Mouse (Mus musculus) CD4-positive, CD25-positive, alpha-beta regulatory T cell (primary cell): Measurements from ENCODE around the gene Acy3. TPM values are rescaled to one million over a fixed set of nuclear protein-coding genes. Genes with fewer than 3 reads are reported as not detected.

Experiments
- polyA plus RNA-seq: library from polyadenylated mRNA; unstranded; fragments of 100-300 nt; shearing (Covaris generic); gene quantifications from one replicate; pipeline ENCODE4 v1.2.1, GENCODE M21; 2017

Gene Acy3
- polyA plus RNA-seq = 0.60 TPM

DNA sequence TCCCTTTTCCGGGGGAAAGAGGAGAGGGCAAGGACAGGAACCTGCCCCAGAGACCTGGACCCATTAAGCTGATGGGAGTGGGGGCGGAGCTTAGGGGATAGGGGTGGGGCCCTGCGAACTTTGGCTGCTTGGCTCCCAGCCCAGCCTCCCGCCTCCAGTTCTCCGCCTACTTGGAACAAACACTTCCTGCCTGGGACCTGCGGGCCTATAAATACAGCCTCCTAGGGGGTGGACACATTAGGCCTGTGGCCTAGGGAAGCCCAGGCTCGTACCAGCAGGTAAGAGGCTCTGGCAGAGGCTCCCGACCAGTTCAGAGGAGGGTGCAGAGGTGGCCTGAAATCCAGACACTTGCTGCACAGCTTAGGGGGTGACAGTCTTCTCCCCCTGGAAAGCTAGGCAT lies at the start of gene Acy3:
Gene Acy3 (plus strand): TSS at position 237 of the 400 bp plus-strand sequence.

DNA sequence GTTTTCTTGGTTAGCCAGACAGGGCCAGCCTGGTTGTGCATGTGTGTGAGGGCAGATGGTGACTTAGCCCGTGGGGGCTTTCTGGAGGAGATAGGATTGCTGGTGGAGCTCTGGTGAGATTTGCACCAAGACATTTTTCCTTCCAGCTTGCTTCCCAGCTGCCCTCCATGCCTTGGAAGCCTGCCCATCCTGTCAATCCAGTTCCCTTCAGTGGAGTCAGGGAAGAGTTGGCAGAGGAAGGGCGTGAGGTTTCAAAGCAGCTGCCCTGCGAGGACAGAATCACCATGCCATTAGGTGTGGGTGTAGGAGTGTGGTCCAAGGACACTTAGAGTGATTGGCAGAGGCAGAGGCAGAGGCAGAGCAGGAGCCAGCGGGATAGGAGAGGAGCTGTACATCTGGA lies 27.9 kb upstream of the Acy3 start, which contains the start of gene Aldh3b3:
Gene Aldh3b3 (plus strand): TSS at position 176 of the 400 bp plus-strand sequence.

DNA sequence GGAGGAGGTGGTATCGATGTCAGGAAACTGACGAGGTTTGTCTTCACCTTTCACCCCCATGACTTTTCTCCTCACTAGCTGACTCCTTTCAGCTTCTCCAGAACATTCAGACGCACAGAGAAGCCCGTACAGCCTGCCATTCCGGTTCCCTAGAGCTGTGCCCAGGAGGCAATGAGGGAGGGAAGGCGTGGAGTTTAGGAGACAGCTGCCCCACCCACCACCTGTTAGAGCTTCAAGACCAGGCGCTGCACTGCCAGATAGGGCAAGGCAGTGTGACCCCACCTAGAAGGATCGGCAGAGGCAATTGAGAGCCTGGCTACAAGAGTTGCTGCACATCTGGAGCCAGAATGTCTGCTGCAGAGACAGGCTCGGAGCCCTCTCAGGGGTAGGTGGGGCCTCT lies 14.1 kb upstream of the Acy3 start, which contains the start of gene Aldh3b2:
Gene Aldh3b2 (plus strand): TSS at position 100 of the 400 bp plus-strand sequence.

DNA sequence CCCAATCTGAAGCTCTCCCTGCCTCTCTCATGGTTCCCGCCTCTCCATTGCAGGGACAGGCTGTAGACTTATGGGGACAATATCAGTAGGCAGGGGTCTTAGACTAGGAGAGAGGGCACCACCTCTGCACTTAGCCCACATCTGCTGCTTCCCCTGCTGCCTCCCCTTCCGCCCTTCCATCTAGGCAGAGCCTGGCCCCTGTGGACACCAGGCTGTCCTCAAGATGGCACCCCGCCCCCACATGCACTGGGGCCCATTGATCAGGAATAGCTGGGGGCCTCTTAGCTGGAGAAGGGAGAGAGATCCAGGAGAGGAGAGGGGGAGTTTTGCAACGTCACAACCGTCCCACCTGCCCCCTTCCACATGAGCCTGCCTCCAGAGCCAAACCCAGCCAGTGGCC lies 6.0 kb downstream of the Acy3 start, which contains the start of gene Tbx10:
Gene Tbx10 (plus strand): TSS at position 337 of the 400 bp plus-strand sequence.

DNA sequence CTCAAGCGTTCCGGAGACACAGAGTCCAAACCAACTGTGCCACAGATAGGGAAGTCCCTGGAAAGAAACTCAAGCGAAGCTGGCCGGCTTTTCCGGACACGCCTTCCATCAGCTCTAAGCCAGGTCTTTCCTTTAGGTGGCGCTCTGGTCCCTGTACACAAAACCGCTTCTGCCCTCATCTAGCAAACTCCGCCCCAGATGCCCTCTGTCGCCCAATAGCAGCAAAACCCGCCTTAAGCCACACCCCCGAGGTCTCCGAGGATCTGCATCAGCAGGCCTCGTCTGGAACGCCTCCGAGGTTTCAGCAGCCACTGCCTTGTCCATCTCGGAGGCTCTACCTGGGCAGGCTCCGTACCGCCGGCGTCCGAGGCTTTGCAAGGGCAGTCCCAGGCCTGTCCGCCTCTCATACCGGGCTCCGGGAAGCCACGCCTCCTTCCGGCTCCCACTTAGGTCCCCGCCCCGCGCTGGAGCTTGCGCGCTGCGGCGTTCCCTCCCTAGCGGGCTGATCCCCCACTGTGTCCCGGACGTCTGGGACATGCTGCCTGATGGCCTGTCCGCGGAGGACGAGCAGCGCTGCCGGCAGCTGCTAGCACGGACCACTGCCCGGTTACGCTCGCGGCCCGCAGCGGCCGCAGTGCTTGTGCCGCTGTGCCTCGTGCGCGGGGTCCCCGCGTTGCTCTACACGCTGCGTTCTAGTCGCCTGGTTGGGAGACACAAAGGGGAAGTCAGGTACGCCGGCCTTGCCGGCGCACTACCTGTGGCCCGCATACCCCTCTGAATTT lies 13.9 kb downstream of the Acy3 start, which contains the start of the genes Nudt8 and Gm49405:
Gene Nudt8 (plus strand): TSS at position 462 of the 782 bp plus-strand sequence.
Gene Gm49405 (plus strand): TSS at position 508 of the 782 bp plus-strand sequence.

DNA sequence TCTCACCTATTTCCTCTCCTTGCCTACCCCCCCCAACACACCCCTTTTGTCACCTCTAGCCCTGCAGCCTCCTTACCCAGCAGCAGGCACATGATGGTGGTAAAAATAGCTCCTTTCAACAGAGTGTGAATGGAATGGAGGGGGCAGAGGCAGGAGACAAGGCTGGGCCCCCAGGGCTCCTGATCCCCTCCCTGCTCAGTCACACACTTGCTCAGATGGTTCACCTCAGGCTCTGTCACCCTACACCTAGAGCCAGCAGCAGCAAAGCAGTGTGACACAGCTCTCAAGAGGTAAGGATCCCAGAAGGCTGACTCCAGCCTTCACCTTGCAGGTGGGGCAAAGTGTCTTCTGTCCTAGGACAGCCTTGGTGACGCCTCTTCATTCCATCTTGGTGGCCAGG lies 16.7 kb downstream of the Acy3 start, which contains the start of gene Doc2g:
Gene Doc2g (plus strand): TSS at position 202 of the 400 bp plus-strand sequence.

DNA sequence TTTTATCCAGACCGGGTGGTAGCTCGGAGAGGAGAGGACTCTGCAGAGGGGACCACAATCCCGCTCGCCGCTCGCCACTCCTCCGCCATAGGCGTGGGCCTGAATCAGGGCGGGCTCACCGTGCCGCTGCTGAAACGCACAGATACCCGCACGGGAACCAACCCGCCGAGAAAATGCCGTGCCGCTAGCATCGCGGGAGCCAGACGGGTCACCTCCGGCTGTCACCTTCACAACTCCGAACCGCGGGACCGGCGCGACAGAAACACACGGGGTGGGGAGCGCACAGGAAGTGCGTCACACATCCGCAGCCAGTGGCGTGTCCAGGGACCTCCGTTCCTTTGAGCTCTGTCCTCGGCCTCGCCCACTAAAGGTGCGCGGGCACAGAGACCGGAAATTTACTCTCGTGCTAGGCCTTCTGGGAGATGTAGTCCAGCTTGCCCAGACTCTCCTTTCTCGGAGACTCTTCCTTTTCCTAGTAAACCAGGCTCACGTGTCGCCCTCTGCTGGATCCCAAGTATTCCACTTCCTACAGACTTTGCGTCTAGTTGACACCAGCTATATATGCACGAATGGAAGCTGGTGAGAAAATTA lies 26.2 kb downstream of the Acy3 start, which contains the start of gene Ndufv1:
Gene Ndufv1 (minus strand): TSS at position 375 of the 591 bp plus-strand sequence.

DNA sequence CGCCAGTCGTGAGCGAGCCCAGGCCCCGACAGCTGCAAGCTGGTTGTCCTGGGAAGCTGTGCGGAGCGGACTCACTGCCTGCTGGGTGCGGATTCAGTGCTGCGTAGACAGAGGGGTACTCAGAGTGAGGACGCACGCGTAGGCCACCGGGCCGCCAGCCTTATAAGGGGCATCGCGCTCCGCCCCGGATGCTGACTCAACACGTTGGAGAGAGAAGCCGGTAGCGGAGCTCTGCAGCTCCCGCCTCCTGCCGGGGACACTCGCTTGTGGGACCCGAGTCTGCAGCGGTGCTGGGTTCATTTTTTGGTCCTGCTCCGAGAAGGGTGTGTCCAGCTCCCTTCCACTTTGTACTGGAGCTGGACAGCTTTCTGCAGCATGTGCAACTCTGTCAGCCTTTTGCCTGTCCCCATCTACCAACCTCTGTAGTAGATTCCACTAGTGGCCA lies 51.4 kb downstream of the Acy3 start, which contains the start of gene Gstp1:
Gene Gstp1 (minus strand): TSS at position 198 of the 445 bp plus-strand sequence.

Other genes starting within 250 kb of the Acy3 start
- gene Kmt5b, start 219.1 kb upstream of the Acy3 start, polyA plus RNA-seq = 88.9 TPM
- gene Chka, start 134.8 kb upstream of the Acy3 start, polyA plus RNA-seq = 16.3 TPM
- 74.4 TPM for gene Tcirg1, start 79.4 kb upstream of the Acy3 start, polyA plus RNA-seq
- gene Ndufs8, start 73.8 kb upstream of the Acy3 start, polyA plus RNA-seq = 187 TPM
- gene Aldh3b1, start 56.8 kb upstream of the Acy3 start, polyA plus RNA-seq = 0.23 TPM
- 37.5 TPM for gene Unc93b1, start 51.4 kb upstream of the Acy3 start, polyA plus RNA-seq
- not detected for gene Aldh3b3, start 27.9 kb upstream of the Acy3 start, polyA plus RNA-seq
- gene Aldh3b2, start 14.2 kb upstream of the Acy3 start, polyA plus RNA-seq = not detected
- not detected for gene Tbx10, start 6.2 kb downstream of the Acy3 start, polyA plus RNA-seq
- gene Nudt8, start 14.0 kb downstream of the Acy3 start, polyA plus RNA-seq = 17.6 TPM
- gene Gm49405, start 14.1 kb downstream of the Acy3 start, polyA plus RNA-seq = 2.0 TPM
- gene Doc2g, start 16.7 kb downstream of the Acy3 start, polyA plus RNA-seq = 3.5 TPM
- 164 TPM for gene Ndufv1, start 26.2 kb downstream of the Acy3 start, polyA plus RNA-seq
- 512 TPM for gene Gstp1, start 51.4 kb downstream of the Acy3 start, polyA plus RNA-seq
- 2.0 TPM for gene Gstp2, start 59.5 kb downstream of the Acy3 start, polyA plus RNA-seq
- gene Gstp3, start 73.0 kb downstream of the Acy3 start, polyA plus RNA-seq = 96.6 TPM
- not detected for gene Cabp2, start 95.0 kb downstream of the Acy3 start, polyA plus RNA-seq
- 799 TPM for gene Cdk2ap2, start 110.6 kb downstream of the Acy3 start, polyA plus RNA-seq
- gene Pitpnm1, start 113.4 kb downstream of the Acy3 start, polyA plus RNA-seq = 330 TPM
- 195 TPM for gene Aip, start 139.3 kb downstream of the Acy3 start, polyA plus RNA-seq
- not detected for gene Gpr152, start 153.2 kb downstream of the Acy3 start, polyA plus RNA-seq
- 0.41 TPM for gene Cabp4, start 157.5 kb downstream of the Acy3 start, polyA plus RNA-seq
- gene Coro1b, start 162.0 kb downstream of the Acy3 start, polyA plus RNA-seq = 394 TPM
- gene Ptprcap, start 167.0 kb downstream of the Acy3 start, polyA plus RNA-seq = 1,480 TPM
- gene Rps6kb2, start 176.8 kb downstream of the Acy3 start, polyA plus RNA-seq = 49.1 TPM
- gene Carns1, start 188.9 kb downstream of the Acy3 start, polyA plus RNA-seq = 36.9 TPM
- 782 TPM for gene Tbc1d10c, start 204.7 kb downstream of the Acy3 start, polyA plus RNA-seq
- gene Ppp1ca, start 205.5 kb downstream of the Acy3 start, polyA plus RNA-seq = 1,094 TPM
- gene Rad9a, start 215.1 kb downstream of the Acy3 start, polyA plus RNA-seq = 80.3 TPM
- gene Clcf1, start 227.7 kb downstream of the Acy3 start, polyA plus RNA-seq = 38.4 TPM
- gene AC109138.7, start 227.8 kb downstream of the Acy3 start, polyA plus RNA-seq = 0.61 TPM
- gene Pold4, start 245.3 kb downstream of the Acy3 start, polyA plus RNA-seq = 113 TPM